ENCODE assay signal across 8 mouse cellular contexts in the genomic region with DNA sequence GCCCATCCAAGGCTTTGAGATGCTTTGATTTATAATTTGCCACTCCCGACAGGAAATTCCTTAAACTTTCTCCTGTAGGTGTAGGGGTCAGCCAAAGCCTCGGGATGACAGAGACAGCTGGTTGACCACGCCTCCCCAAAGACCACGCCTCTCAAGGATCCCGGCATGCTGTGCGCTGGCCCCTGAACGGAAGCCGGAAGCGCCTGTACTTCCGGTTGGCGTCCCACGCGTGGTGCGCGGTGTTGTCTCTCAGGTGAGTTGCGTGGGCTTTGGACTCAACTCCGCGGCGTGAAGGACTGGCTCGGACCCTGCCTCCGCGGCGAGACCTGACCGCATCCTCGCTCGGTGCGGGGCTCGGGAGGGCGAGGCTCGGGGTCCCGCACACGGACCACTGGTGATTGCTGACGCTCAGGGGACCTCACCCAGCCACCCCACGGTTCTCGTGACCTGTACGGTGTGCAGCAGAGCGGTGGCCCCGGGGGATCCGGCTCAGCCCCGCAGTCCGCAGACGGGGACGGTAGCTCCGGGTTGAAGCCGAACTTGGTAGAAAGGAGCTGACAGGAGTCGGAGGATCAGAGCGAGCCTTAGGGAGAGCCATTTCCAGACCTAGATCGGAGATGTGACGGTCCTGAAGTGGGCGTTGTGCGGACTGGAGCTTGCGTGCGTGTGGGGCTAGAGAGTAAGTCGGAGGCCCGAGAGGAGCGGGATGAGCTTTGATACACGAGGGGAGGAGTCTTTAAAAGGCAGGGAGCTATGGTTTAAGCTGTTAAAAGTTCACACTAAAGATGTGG. TPM values are rescaled to one million over a fixed set of nuclear protein-coding genes. Genes with fewer than 3 reads are reported as not detected.
A peak's percentile ranks its signal among the peaks of the same experiment; 100 is the strongest.
DNase-seq lines count a peak whose midpoint lies in the region; ATAC-seq and TF ChIP-seq lines count a peak whose summit lies in the region.

A gene (plus strand): TSS at position 200 of the 791 bp plus-strand sequence.

- peak; percentile 65 to 76 for DNase-seq in CD8-positive naive resting alpha-beta T cell, adult 2 months (ENCODE audit: low read depth in 2 of 2, low spot score in 2 of 2)
- DNase-seq in c-Kit-negative CD71-positive TER-119-positive erythroid progenitor cells, embryonic 14.5 days (ENCODE audit: low read depth, low spot score), result peak; percentile 73
- peak; percentile 63 for DNase-seq in fibroblast of lung, adult 2 months (ENCODE audit: low read depth)
- DNase-seq in kidney, postnatal 14 days, result peak; percentile 91
- peak; percentile 70 to 76 (median 72) for DNase-seq in liver, embryonic 14.5 days (ENCODE audit: low read depth in 3 of 3, low spot score in 3 of 3)
- DNase-seq in neural tube, embryonic 10.5 days (ENCODE audit: extremely low spot score, low spot score), result peak; percentile 86

- peak within 1 kb of the TSS; percentile 94 for H3K9ac ChIP-seq in heart, embryonic 14.5 days (ENCODE audit: low read length)
- H3K9ac ChIP-seq in liver, embryonic 14.5 days (replicated peaks), result peak within 1 kb of the TSS; percentile 91
- peak within 1 kb of the TSS; percentile 72 for H3K9ac ChIP-seq in stomach, embryonic 15.5 days

- H3K4me2 ChIP-seq in heart, embryonic 14.5 days (ENCODE audit: low read length), result peak within 1 kb of the TSS; percentile 84
- peak within 1 kb of the TSS; percentile 90 for H3K4me2 ChIP-seq in liver, embryonic 14.5 days (ENCODE audit: low read depth)
- peak within 1 kb of the TSS; percentile 83 for H3K4me2 ChIP-seq in stomach, embryonic 15.5 days

- ATAC-seq in heart, embryonic 14.5 days (ENCODE audit: insufficient number of reproducible peaks, insufficient read depth, low FRiP score, low read depth), result peak; percentile 89
- peak; percentile 92 for ATAC-seq in liver, embryonic 14.5 days (ENCODE audit: insufficient read depth)
- ATAC-seq in stomach, embryonic 15.5 days (ENCODE audit: insufficient read depth, low FRiP score, low read depth), result peak; percentile 89

- under 1% methylated on average over 57 of the region's 57 CpGs for WGBS in heart, embryonic 14.5 days
- under 1% methylated on average over 57 of the region's 57 CpGs for WGBS in liver, embryonic 14.5 days (ENCODE audit: insufficient replicate concordance)
- under 1% methylated on average over 57 of the region's 57 CpGs for WGBS in stomach, embryonic 15.5 days

- no peaks in the 10 kb centered on the region for H3K9me3 ChIP-seq in heart, embryonic 14.5 days (ENCODE audit: control insufficient read depth, low read length)
- H3K9me3 ChIP-seq in liver, embryonic 14.5 days (ENCODE audit: control insufficient read depth, low read length), result no peaks in the 10 kb centered on the region
- H3K9me3 ChIP-seq in stomach, embryonic 15.5 days, result no peaks in the 10 kb centered on the region

- peaks cover 49% of the 10 kb centered on the region for H3K36me3 ChIP-seq in heart, embryonic 14.5 days (ENCODE audit: control insufficient read depth, insufficient read depth, low read length)
- H3K36me3 ChIP-seq in liver, embryonic 14.5 days (replicated peaks; ENCODE audit: control insufficient read depth, insufficient read depth, low read depth), result peaks cover 11% of the 10 kb centered on the region
- H3K36me3 ChIP-seq in stomach, embryonic 15.5 days, result peaks cover 19% of the 10 kb centered on the region

- TF ChIP-seq EP300 in liver, embryonic 14.5 days (IDR thresholded peaks at IDR 0.05; ENCODE audit: low read depth), result no peak

- peaks cover 0 to 5% of the 10 kb centered on the region in 2 experiments; a peak in 1 of 4 replicates for H3K4me1 ChIP-seq in heart, embryonic 14.5 days (ENCODE audit: control insufficient read depth in 2 of 2, insufficient read depth in 2 of 2, low read length in 2 of 2)
- H3K4me1 ChIP-seq in liver, embryonic 14.5 days (replicated peaks; ENCODE audit: control insufficient read depth in 2 of 2, insufficient read depth in 2 of 2, low read length in 1 of 2), result peaks cover 0 to 7% of the 10 kb centered on the region in 2 experiments; a peak in 3 of 4 replicates
- H3K4me1 ChIP-seq in stomach, embryonic 15.5 days, result peaks cover 2% of the 10 kb centered on the region; the same call in 1 of the 2 replicates

- H3K27ac ChIP-seq in heart, embryonic 14.5 days (replicated peaks in 1 of 2; ENCODE audit: control insufficient read depth in 1 of 2, insufficient read depth in 1 of 2, low read depth in 2 of 2, low read length in 2 of 2), result peak within 1 kb of the TSS in 1 of 2 experiments; percentile 42; a peak in 1 of 4 replicates
- H3K27ac ChIP-seq in liver, embryonic 14.5 days, result peak within 1 kb of the TSS; percentile 21
- peak within 1 kb of the TSS; percentile 75; the same call in 1 of the 2 replicates for H3K27ac ChIP-seq in stomach, embryonic 15.5 days

- H3K4me3 ChIP-seq in heart, embryonic 14.5 days (ENCODE audit: control insufficient read depth in 1 of 2, insufficient read depth in 1 of 2, low read depth in 1 of 2, low read length in 2 of 2), result peak within 1 kb of the TSS; percentile 88 to 100
- H3K4me3 ChIP-seq in liver, embryonic 14.5 days (ENCODE audit: insufficient read depth in 1 of 2, low read depth in 2 of 2, low read length in 2 of 2), result peak within 1 kb of the TSS; percentile 81 to 96
- peak within 1 kb of the TSS; percentile 79 for H3K4me3 ChIP-seq in stomach, embryonic 15.5 days (replicated peaks)

- H3K27me3 ChIP-seq in heart, embryonic 14.5 days (ENCODE audit: control insufficient read depth, insufficient read depth, low read length), result no peaks in the 10 kb centered on the region
- no peaks in the 10 kb centered on the region for H3K27me3 ChIP-seq in liver, embryonic 14.5 days (ENCODE audit: control insufficient read depth, insufficient read depth, low read length)
- H3K27me3 ChIP-seq in stomach, embryonic 15.5 days (replicated peaks), result no peaks in the 10 kb centered on the region

- TF ChIP-seq CTCF in liver, embryonic 14.5 days (IDR thresholded peaks at IDR 0.05; ENCODE audit: low read depth), result no peak

RNA-seq across cellular contexts. Expression of the gene that starts here (rescaled TPM):
- polyA plus RNA-seq in heart, embryonic 14.5 days (2014; fragmentation: Nextera tagmentation; extraction: Ambion mirVana), result 29.1 and 30.9 TPM in 2 replicates
- 11.6 and 33.6 TPM in 2 replicates for polyA plus RNA-seq in liver, embryonic 14.5 days (2012; rRNA removed)
- polyA plus RNA-seq in liver, embryonic 14.5 days (2014; fragmentation: Nextera tagmentation; extraction: Ambion mirVana), result 31.9 and 32.2 TPM in 2 replicates
- 52.5 and 53.8 TPM in 2 replicates for polyA plus RNA-seq in stomach, embryonic 15.5 days (2015; fragmentation: Nextera tagmentation; extraction: Ambion mirVana)
